Mouse (Mus musculus) CH12.LX (cell line): ENCODE results near the gene Plcl2. TPM values are rescaled to one million over a fixed set of nuclear protein-coding genes. Genes with fewer than 3 reads are reported as not detected.

Source experiments
- DNase-seq: peaks from one replicate; pipeline ENCODE4 v3.0.0-alpha.2; 2013; ENCODE audit errors: extremely low read depth
- H3K27ac ChIP-seq: 2 replicates; pipeline ENCODE4 v1.5.1; 2012; ENCODE audit warnings: low read depth, mild to moderate bottlenecking, control low read depth, moderate library complexity; ENCODE audit not compliant: insufficient read depth
- H3K27me3 ChIP-seq: replicated peaks from 2 replicates; pipeline ENCODE3; 2012; ENCODE audit warnings: inconsistent platforms
- H3K36me3 ChIP-seq, 2 experiments: replicated peaks in 1 of 2; 2 replicates each; pipeline versions ENCODE3 to v1.6.1; 2012; ENCODE audit warnings: inconsistent platforms in 1 of 2, low read length in 1 of 2, mild to moderate bottlenecking in 1 of 2, mixed read lengths in 1 of 2, moderate library complexity in 1 of 2; ENCODE audit not compliant: control insufficient read depth in 1 of 2, insufficient read depth in 1 of 2
- H3K4me1 ChIP-seq, 2 experiments: 2 replicates each; pipeline ENCODE4 v1.6.1; 2012; ENCODE audit warnings: inconsistent platforms in 1 of 2, moderate library complexity in 1 of 2; ENCODE audit not compliant: insufficient read depth in 2 of 2, control insufficient read depth in 1 of 2
- H3K4me2 ChIP-seq: 2 replicates; pipeline ENCODE4 v1.6.1; 2012; ENCODE audit warnings: low read depth, mild to moderate bottlenecking, control low read depth; ENCODE audit not compliant: poor library complexity, insufficient read depth, severe bottlenecking
- H3K4me3 ChIP-seq, 3 experiments: fragments of 150-350 bp in 1 of 3; sonication (generic) in 1 of 3; replicated peaks in 1 of 3; 2 replicates each; pipeline versions ENCODE3 to v1.5.1; 2011 to 2012; ENCODE audit warnings: low read depth in 2 of 3, low read length in 2 of 3, mild to moderate bottlenecking in 2 of 3, moderate library complexity in 2 of 3, control low read depth in 1 of 3, improper control_type of control experiment in 1 of 3, inconsistent platforms in 1 of 3, mixed read lengths in 1 of 3; ENCODE audit not compliant: poor library complexity in 1 of 3
- H3K79me2 ChIP-seq: replicated peaks from 2 replicates; pipeline ENCODE4 v1.6.1; 2012; ENCODE audit warnings: mild to moderate bottlenecking, moderate library complexity; ENCODE audit not compliant: control insufficient read depth, poor library complexity, insufficient read depth, severe bottlenecking; ENCODE audit errors: extremely low read depth
- H3K9ac ChIP-seq: 2 replicates; pipeline ENCODE4 v1.6.1; 2012; ENCODE audit warnings: low read depth, mild to moderate bottlenecking, control low read depth, moderate library complexity; ENCODE audit not compliant: insufficient read depth
- H3K9me3 ChIP-seq: replicated peaks from 2 replicates; pipeline ENCODE3; 2012; ENCODE audit warnings: low read length, inconsistent platforms, mixed read lengths
- CHD1 ChIP-seq: IDR thresholded peaks from 2 replicates; pipeline ENCODE4 v1.6.1; 2012; ENCODE audit warnings: low read depth, low read length, improper control_type of control experiment, inconsistent platforms
- CTCF ChIP-seq, 2 experiments: IDR thresholded peaks in 1 of 2; conservative IDR thresholded peaks in 1 of 2; 2 replicates each; pipeline ENCODE4 v1.5.1; 2011 to 2012; ENCODE audit warnings: low read depth in 2 of 2, low read length in 2 of 2, improper control_type of control experiment in 1 of 2, inconsistent platforms in 1 of 2, mild to moderate bottlenecking in 1 of 2, moderate library complexity in 1 of 2
- ETS1 ChIP-seq: conservative IDR thresholded peaks from 2 replicates; pipeline ENCODE4 v1.6.1; 2012; ENCODE audit warnings: low read depth, mild to moderate bottlenecking, inconsistent platforms, low read length, improper control_type of control experiment, moderate library complexity
- HCFC1 ChIP-seq: IDR thresholded peaks from 2 replicates; pipeline ENCODE4 v1.6.1; 2012; ENCODE audit warnings: low read depth, mild to moderate bottlenecking, inconsistent platforms, low read length, improper control_type of control experiment
- JUND ChIP-seq: conservative IDR thresholded peaks from 2 replicates; pipeline ENCODE4 v1.6.1; 2011; ENCODE audit warnings: low read depth, low read length, improper control_type of control experiment
- MAFK ChIP-seq: IDR thresholded peaks from 2 replicates; pipeline ENCODE4 v1.6.1; 2011; ENCODE audit warnings: low read length, improper control_type of control experiment; ENCODE audit not compliant: insufficient replicate concordance
- MXI1 ChIP-seq: IDR thresholded peaks from 2 replicates; pipeline ENCODE4 v1.6.1; 2011; ENCODE audit warnings: mild to moderate bottlenecking, low read depth, low read length, improper control_type of control experiment
- NRF1 ChIP-seq: IDR thresholded peaks from 2 replicates; pipeline ENCODE4 v1.6.1; 2014; ENCODE audit warnings: low read depth, mild to moderate bottlenecking, inconsistent platforms, low read length, improper control_type of control experiment, moderate library complexity
- PAX5 ChIP-seq: IDR thresholded peaks from 2 replicates; pipeline ENCODE4 v1.6.1; 2012; ENCODE audit warnings: low read length, inconsistent platforms, mixed read lengths
- POLR2A ChIP-seq: IDR thresholded peaks from 2 replicates; pipeline ENCODE4 v1.6.1; 2011; ENCODE audit warnings: low read depth, mild to moderate bottlenecking, improper control_type of control experiment, low read length
- RCOR1 ChIP-seq: conservative IDR thresholded peaks from 2 replicates; pipeline ENCODE4 v1.6.1; 2012; ENCODE audit warnings: low read depth, mild to moderate bottlenecking, inconsistent platforms, low read length, improper control_type of control experiment
- UBTF ChIP-seq: IDR thresholded peaks from 2 replicates; pipeline ENCODE4 v1.6.1; 2012; ENCODE audit warnings: low read depth, mild to moderate bottlenecking, inconsistent platforms, low read length, improper control_type of control experiment, moderate library complexity
- USF1 ChIP-seq: IDR thresholded peaks from 2 replicates; pipeline ENCODE4 v1.6.1; 2014; ENCODE audit warnings: low read depth, mild to moderate bottlenecking, inconsistent platforms, low read length, improper control_type of control experiment
- ZC3H11A ChIP-seq: IDR thresholded peaks from 2 replicates; pipeline ENCODE4 v1.6.1; 2012; ENCODE audit warnings: low read depth, mild to moderate bottlenecking, inconsistent platforms, low read length, improper control_type of control experiment
- ZMIZ1 ChIP-seq: IDR thresholded peaks from 2 replicates; pipeline ENCODE4 v1.6.1; 2012; ENCODE audit warnings: low read depth, mild to moderate bottlenecking, inconsistent platforms, low read length, improper control_type of control experiment
- dilution Hi-C: fragments of 300-500 bp; cut with MboI; formaldehyde crosslinking; loops from 2 replicates; pipeline ENCODE4 v1.14.3; 2020; ENCODE audit warnings: low sequenced_read_pairs; ENCODE audit not compliant: extremely low pct_unique_long_range_greater_than_20kb, extremely low pct_ligation_motif_present
- in situ Hi-C: fragments of 300-500 bp; cut with MboI; formaldehyde crosslinking; loops from 3 replicates; pipeline ENCODE4 v1.14.3; 2019; ENCODE audit warnings: low sequenced_read_pairs, low pct_ligation_motif_present, low pct_unique_long_range_greater_than_20kb, mixed read lengths
- polyA plus RNA-seq: library from polyadenylated mRNA; unstranded; fragments of >175 nt; gene quantifications from 2 replicates; pipeline ENCODE4 v1.2.1, GENCODE M21; 2012; ENCODE audit warnings: low read depth; ENCODE audit not compliant: insufficient read length
- total RNA-seq, 2 experiments: library from RNA; depleted of rRNA; stranded (reverse); fragments of 300-350 nt in 1 of 2; fragments of >200 nt in 1 of 2; gene quantifications; 2 replicates each; pipeline ENCODE4 v1.2.3; 2012 to 2014

The Plcl2 gene
- total and polyA plus RNA-seq, 3 experiments = 9.0 to 16.6 (median 12.7) TPM

GRCm38 (mm10) chr17:50731876-50732275 is 222.7 kb downstream of the Plcl2 start:
- Histone ChIP-seq H3K27me3 (no peaks in the 10 kb centered on the region), H3K4me2 (no peak overlapping the region), H3K9me3 (no peaks in the 10 kb centered on the region), H3K27ac (no peak overlapping the region), H3K4me3 (no peak overlapping the region), H3K9ac (no peak overlapping the region), H3K79me2 (no peaks in the 10 kb centered on the region), H3K4me1 (peaks cover 0 to 6% of the 10 kb centered on the region in 2 experiments; a peak in 1 of 4 replicates), H3K36me3 (peaks cover 6 to 37% of the 10 kb centered on the region in 2 experiments)
- TF ChIP-seq CTCF (conservative IDR thresholded peaks at IDR 0.05 in 1 of 2, IDR thresholded peaks at IDR 0.05 in 1 of 2; ENCODE audit: low read depth in 2 of 2, low read length in 2 of 2) (peak in 1 of 2 experiments; percentile 28; a peak in 2 of 4 replicates), MAFK (no peak), MXI1 (no peak), NRF1 (no peak)
- no peak for DNase-seq
- in situ Hi-C loops (no loop called here), dilution Hi-C loops (no loop called here)

- no peak for DNase-seq
- H3K9ac ChIP-seq = no peak overlapping the region
- H3K36me3 ChIP-seq = peaks cover 6 to 46% of the 10 kb centered on the region in 2 experiments
- no peak overlapping the region for H3K27ac ChIP-seq
- peaks cover 0 to 6% of the 10 kb centered on the region in 2 experiments; a peak in 1 of 4 replicates for H3K4me1 ChIP-seq
- in situ Hi-C loops (no loop called here), dilution Hi-C loops (no loop called here)
- no peak overlapping the region for H3K4me3 ChIP-seq
- no peaks in the 10 kb centered on the region for H3K79me2 ChIP-seq
- H3K27me3 ChIP-seq = no peaks in the 10 kb centered on the region
- H3K9me3 ChIP-seq = no peaks in the 10 kb centered on the region
- no peak overlapping the region for H3K4me2 ChIP-seq
- no peak for TF ChIP-seq JUND
- TF ChIP-seq UBTF = no peak
- no peak for TF ChIP-seq ZMIZ1
- TF ChIP-seq HCFC1 = no peak
- TF ChIP-seq CHD1 = no peak
- TF ChIP-seq ETS1 = no peak
- no peak for TF ChIP-seq CTCF (conservative IDR thresholded peaks at IDR 0.05 in 1 of 2, IDR thresholded peaks at IDR 0.05 in 1 of 2; ENCODE audit: low read depth in 2 of 2, low read length in 2 of 2)
- no peak for TF ChIP-seq PAX5
- TF ChIP-seq USF1 = no peak
- no peak for TF ChIP-seq RCOR1
- no peak for TF ChIP-seq POLR2A
These were observed 224.2 kb downstream of the Plcl2 start for GRCm38 (mm10) chr17:50733390-50733789.

- Histone ChIP-seq H3K9ac (no peak overlapping the region), H3K27ac (no peak overlapping the region), H3K9me3 (no peaks in the 10 kb centered on the region), H3K4me3 (no peak overlapping the region), H3K36me3 (peaks cover 6 to 50% of the 10 kb centered on the region in 2 experiments), H3K79me2 (no peaks in the 10 kb centered on the region), H3K4me1 (no peaks in the 10 kb centered on the region; a peak in 1 of 4 replicates), H3K27me3 (no peaks in the 10 kb centered on the region), H3K4me2 (no peak overlapping the region)
- DNase-seq = no peak
- dilution Hi-C loops (no loop called here), in situ Hi-C loops (no loop called here)
- TF ChIP-seq ZC3H11A = no peak
These were observed 225.6 kb downstream of the Plcl2 start for GRCm38 (mm10) chr17:50734781-50735180.
